Mouse (Mus musculus): ENCODE measurements around the gene Olfr801. TPM values are rescaled to one million over a fixed set of nuclear protein-coding genes. Genes with fewer than 3 reads are reported as not detected.

Olfr801 gene
- polyA plus RNA-seq, 1 experiment from 2014 or later, result not detected

Other genes with a start within 250 kb of the Olfr801 start
- not detected in 2 replicates for gene Olfr786, start 246.6 kb downstream of the Olfr801 start, polyA plus RNA-seq (2015; fragmentation: Nextera tagmentation; extraction: Ambion mirVana)
- gene Olfr787, start 212.0 kb downstream of the Olfr801 start, polyA plus RNA-seq (2015; fragmentation: Nextera tagmentation; extraction: Ambion mirVana), result not detected in 2 replicates
- gene Olfr788, start 202.9 kb downstream of the Olfr801 start, polyA plus RNA-seq (2015; fragmentation: Nextera tagmentation; extraction: Ambion mirVana), result not detected in 2 replicates
- not detected in 2 replicates for gene Olfr789, start 189.1 kb downstream of the Olfr801 start, polyA plus RNA-seq (2015; fragmentation: Nextera tagmentation; extraction: Ambion mirVana)
- gene Olfr790, start 175.4 kb downstream of the Olfr801 start, polyA plus RNA-seq (2015; fragmentation: Nextera tagmentation; extraction: Ambion mirVana), result not detected in 2 replicates
- not detected in 2 replicates for gene Olfr791, start 152.1 kb downstream of the Olfr801 start, polyA plus RNA-seq (2015; fragmentation: Nextera tagmentation; extraction: Ambion mirVana)
- gene Olfr792, start 134.7 kb downstream of the Olfr801 start, polyA plus RNA-seq (2015; fragmentation: Nextera tagmentation; extraction: Ambion mirVana), result not detected in 2 replicates
- not detected in 2 replicates for gene Olfr794, start 106.2 kb downstream of the Olfr801 start, polyA plus RNA-seq (2015; fragmentation: Nextera tagmentation; extraction: Ambion mirVana)
- not detected in 2 replicates for gene Olfr796, start 61.3 kb downstream of the Olfr801 start, polyA plus RNA-seq (2015; fragmentation: Nextera tagmentation; extraction: Ambion mirVana)
- gene Olfr798, start 45.9 kb downstream of the Olfr801 start, polyA plus RNA-seq (2015; fragmentation: Nextera tagmentation; extraction: Ambion mirVana), result not detected in 2 replicates
- gene Olfr799, start 36.4 kb downstream of the Olfr801 start, polyA plus RNA-seq (2015; fragmentation: Nextera tagmentation; extraction: Ambion mirVana), result not detected in 2 replicates
- not detected in 2 replicates for gene Olfr800, start 16.2 kb downstream of the Olfr801 start, polyA plus RNA-seq (2015; fragmentation: Nextera tagmentation; extraction: Ambion mirVana)
- not detected in 2 replicates for gene Olfr802, start 14.3 kb upstream of the Olfr801 start, polyA plus RNA-seq (2015; fragmentation: Nextera tagmentation; extraction: Ambion mirVana)
- not detected in 2 replicates for gene Olfr803, start 20.4 kb upstream of the Olfr801 start, polyA plus RNA-seq (2015; fragmentation: Nextera tagmentation; extraction: Ambion mirVana)
- not detected in 2 replicates for gene Olfr804, start 29.3 kb upstream of the Olfr801 start, polyA plus RNA-seq (2015; fragmentation: Nextera tagmentation; extraction: Ambion mirVana)
- gene Olfr805, start 55.5 kb upstream of the Olfr801 start, polyA plus RNA-seq (2015; fragmentation: Nextera tagmentation; extraction: Ambion mirVana), result not detected in 2 replicates
- not detected in 2 replicates for gene Olfr806, start 68.1 kb upstream of the Olfr801 start, polyA plus RNA-seq (2015; fragmentation: Nextera tagmentation; extraction: Ambion mirVana)
- not detected in 2 replicates for gene Olfr807, start 83.9 kb upstream of the Olfr801 start, polyA plus RNA-seq (2015; fragmentation: Nextera tagmentation; extraction: Ambion mirVana)
- not detected in 2 replicates for gene Olfr808, start 91.6 kb upstream of the Olfr801 start, polyA plus RNA-seq (2015; fragmentation: Nextera tagmentation; extraction: Ambion mirVana)
- gene Olfr809, start 100.8 kb upstream of the Olfr801 start, polyA plus RNA-seq (2015; fragmentation: Nextera tagmentation; extraction: Ambion mirVana), result not detected in 2 replicates
- not detected in 2 replicates for gene Olfr810, start 121.1 kb upstream of the Olfr801 start, polyA plus RNA-seq (2015; fragmentation: Nextera tagmentation; extraction: Ambion mirVana)
- not detected in 2 replicates for gene Olfr811, start 130.5 kb upstream of the Olfr801 start, polyA plus RNA-seq (2015; fragmentation: Nextera tagmentation; extraction: Ambion mirVana)
- not detected in 2 replicates for gene Olfr812, start 172.2 kb upstream of the Olfr801 start, polyA plus RNA-seq (2015; fragmentation: Nextera tagmentation; extraction: Ambion mirVana)
- not detected in 2 replicates for gene Olfr813, start 181.5 kb upstream of the Olfr801 start, polyA plus RNA-seq (2015; fragmentation: Nextera tagmentation; extraction: Ambion mirVana)
- not detected in 2 replicates for gene Olfr814, start 206.0 kb upstream of the Olfr801 start, polyA plus RNA-seq (2015; fragmentation: Nextera tagmentation; extraction: Ambion mirVana)
- gene Olfr815, start 232.0 kb upstream of the Olfr801 start, polyA plus RNA-seq (2015; fragmentation: Nextera tagmentation; extraction: Ambion mirVana), result not detected in 2 replicates
- gene Olfr816, start 241.7 kb upstream of the Olfr801 start, polyA plus RNA-seq (2015; fragmentation: Nextera tagmentation; extraction: Ambion mirVana), result not detected in 2 replicates

All from liver, embryonic 15.5 days (tissue).